Mouse (Mus musculus) spleen, embryonic (tissue): ENCODE data around the gene Spaca3.

Source experiments
- CTCF ChIA-PET: fragments of 350-600 bp; sonication (Branson Sonifier 250); formaldehyde crosslinking; loops from one replicate; lab custom pipeline; 2022; lab: Charles Lee

The Spaca3 gene

DNA sequence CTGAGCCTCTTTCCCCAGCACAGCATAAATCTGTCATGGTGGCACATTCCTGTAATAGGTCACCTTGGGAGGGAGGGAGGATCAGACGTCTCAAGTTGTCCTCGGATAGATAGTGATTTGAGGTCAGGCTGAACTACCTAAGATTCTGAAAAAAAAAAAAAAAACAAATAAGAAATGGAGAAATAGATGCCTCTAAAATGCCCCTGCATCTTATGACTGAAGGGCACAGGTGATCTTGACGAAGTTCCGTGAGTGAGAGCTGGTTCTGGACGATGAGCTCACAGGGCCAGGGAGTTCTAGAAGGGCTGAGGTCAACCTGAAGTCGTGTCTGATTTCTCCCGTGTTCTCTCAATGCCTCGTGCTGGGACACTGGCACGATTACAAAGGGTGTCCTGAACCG, at the start of gene Spaca3:
Gene Spaca3 (plus strand): TSS at position 301 of the 400 bp plus-strand sequence.
- CTCF ChIA-PET = no interaction called here

DNA sequence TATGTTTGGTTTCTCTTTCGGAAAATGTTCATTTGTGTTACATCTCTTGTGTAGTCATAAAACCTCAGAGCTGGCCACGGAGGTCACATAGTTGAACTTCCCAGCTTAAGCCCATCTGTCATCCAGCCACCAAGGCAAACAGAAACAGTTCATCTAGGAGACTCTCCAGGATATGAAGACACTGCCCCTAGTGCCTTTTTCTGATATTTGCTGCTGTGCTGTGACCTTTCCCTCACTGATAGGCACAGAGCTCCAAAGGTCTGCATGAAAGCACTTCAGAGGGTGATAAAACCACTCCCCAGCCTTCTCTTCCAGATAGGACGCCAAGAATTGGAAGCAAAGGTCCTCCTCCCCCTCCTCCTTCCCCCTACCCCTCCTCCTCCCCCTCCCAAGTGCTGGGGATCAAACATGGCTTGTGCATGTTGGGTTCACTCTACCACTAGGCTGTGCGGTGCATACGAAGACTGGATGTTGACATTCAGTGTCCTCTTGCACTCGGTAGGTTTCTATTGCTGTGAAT, 49.6 kb upstream of the Spaca3 start:
- CTCF ChIA-PET = no interaction called here

DNA sequence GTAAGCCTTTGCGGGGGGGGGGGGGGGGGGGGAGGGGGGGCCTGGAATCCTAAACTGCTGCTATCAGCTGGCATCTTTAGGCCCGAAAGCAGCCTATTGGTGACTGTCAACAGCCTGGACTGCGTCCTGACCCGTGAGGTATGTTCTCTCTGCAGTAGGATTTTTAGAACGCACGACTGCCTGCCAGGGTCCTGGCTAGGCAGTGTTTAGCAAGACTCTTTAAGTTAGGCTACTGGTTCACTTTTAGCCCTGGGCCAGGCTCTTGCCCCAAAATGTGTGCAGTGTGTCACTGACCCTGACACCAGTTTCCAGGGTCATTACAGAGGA, 48.5 kb upstream of the Spaca3 start:
- CTCF ChIA-PET = no interaction called here

DNA sequence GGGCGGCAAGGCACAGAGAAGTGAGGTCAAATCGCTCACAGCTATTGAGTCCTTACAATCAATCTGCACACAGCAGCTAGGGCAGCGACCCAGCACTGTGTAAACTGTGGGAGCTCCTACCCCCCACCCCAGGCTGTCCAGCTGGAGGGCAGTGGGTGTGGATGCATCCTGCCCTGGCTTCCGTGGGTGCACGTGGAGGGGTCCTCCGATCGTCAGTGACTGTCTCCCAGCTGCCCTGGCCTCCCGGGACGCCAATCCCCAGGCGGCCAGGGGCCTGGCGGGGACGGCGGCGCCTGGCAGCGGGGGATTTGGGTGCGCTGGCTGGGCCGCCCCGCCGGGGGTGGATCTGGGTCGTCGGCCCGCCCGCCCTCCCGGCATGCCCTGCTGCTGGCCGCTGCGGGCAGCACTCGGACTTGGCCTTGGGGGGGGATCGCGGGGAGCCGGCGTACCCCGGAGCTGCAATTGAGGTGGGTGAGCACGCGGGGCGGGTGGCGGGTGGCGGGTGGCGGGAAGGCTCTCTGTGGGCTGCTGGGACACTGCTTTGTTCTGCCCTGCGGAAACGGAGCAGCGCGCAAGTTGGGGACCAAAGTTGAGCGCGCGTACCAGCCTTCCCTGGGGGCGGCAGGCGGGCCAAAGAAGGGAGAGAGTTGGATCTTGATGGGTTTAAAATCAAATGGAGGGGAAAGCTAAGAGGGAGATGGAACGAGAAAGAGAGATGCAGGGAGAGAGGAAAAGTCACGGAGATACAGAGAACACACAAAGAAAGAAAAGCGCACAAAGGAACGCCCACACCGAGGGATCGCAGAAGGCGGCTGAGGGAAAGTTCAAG, 48.0 kb upstream of the Spaca3 start, which contains the start of gene Tmem98:
Gene Tmem98 (plus strand): TSS at position 183 of the 829 bp plus-strand sequence.
- CTCF ChIA-PET = no interaction called here

DNA sequence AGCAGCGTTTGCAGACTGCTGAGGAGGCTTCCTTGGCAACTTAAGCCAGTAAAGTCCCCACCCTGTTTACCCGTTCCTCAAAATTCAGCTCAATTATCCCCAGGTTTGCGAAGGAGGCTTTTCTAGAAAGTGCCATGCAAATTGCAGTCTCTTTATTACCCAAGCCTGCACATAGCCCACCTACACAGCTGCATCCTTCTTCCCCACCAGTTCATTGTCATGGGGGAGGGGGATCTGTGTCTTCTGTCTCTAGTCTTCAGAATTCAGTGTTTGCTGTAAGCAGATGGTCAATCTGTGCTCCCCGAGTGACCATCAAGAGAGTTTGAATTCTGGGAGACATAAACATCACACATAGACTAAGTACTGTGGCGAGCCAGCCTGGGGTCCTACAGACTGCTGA, 47.0 kb upstream of the Spaca3 start:
- CTCF ChIA-PET = no interaction called here

DNA sequence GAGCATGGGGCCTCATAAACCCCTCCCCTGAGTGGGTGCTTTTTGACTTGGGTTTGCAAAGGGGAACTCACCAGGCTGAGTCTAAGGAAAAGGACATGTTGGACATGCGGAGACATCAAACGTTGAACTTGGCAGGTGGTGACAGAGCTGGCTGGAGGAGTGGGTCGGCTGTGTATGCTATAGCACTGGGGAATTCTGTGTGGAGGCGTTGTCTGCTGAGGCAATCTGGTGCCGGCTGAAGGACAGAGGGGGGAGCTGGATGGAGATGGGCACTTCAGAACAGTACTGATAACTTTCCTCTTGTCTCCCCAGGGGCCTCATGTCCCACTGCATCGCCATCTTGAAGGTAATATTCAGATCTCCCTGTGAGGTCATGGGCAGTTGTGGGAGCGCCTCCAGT, 42.8 kb upstream of the Spaca3 start:
- CTCF ChIA-PET = interaction anchor here (0.6 kb wide), 1 partner anchor 9 kb away, joined by 3 read pairs; no protein-coding TSS in a partner anchor

DNA sequence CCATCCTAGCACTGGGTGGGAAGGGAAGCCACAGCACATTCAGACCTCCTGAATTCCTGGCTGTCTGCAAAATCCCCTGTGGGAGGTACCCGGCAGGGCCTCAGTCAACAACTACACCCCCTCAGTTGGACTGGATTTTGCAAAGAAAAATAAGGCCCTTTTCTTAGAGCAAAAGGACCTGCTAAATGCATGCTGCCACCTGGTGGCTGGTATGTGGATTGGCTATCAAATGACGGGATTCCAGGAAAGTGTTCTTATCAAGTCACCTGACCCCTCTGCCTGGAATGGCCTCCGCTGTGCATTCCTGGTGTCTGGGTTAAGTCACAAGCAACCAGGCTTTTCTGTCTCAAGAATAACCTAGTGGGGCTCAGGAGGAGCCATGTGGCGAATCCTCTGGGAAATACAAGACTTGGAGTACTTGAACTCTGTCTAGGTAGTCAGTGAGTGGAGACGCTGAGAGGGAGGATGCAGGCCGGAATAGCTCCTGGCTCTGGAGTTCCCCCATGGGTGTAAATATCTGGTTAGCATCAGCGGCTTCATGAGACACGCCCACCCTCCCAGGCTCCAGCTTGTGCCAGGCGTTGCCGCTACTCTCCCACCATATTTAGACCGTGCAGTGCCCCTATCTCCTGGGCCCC, 40.0 kb upstream of the Spaca3 start:
- CTCF ChIA-PET = interaction anchor here (2.4 kb wide), 1 partner anchor 123 kb away, joined by 6 read pairs; no protein-coding TSS in a partner anchor

DNA sequence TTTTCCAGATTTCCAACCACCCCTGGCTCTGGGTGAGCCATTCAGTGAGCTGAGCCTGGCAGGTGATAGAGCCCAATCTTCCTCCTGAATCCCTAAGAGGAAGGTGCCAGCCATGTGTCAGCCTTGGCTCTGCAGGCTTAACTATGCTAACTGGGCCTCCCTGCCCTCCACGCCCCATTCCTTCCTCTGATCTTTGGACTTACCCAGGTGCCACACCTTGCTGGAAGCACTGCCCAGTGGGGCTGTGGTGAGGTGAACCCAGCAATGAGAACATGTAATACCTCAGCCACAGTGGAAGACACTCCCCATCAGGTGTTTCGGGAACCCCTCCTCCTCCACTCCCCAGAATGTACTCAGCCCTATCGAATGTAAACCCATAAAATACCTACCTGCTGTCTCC, 38.1 kb upstream of the Spaca3 start:
- CTCF ChIA-PET = interaction anchor here (0.7 kb wide), 1 partner anchor 345 kb away, joined by 10 read pairs; no protein-coding TSS in a partner anchor

DNA sequence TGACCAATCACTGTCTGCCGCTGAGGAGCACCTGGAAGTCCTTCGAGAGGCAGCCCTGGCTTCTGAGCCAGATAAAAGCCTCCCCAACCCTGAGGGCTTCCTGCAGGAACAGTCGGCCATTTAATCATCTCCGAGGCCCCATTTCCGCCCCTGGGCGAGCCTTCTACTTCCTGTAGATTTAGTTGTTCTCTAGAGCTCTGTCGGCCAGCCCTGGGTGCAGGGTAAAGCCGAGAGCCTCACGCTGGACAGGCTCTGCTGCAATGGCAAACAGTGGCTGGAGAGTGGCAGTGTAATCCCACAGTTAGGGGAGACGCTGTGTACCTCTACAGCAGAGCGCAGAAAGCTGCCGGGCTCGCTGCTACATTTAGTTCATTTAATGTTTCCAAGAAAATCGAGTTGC, 36.9 kb upstream of the Spaca3 start:
- CTCF ChIA-PET = interaction anchor here (0.6 kb wide), 1 partner anchor 74 kb away, joined by 5 read pairs; no protein-coding TSS in a partner anchor

DNA sequence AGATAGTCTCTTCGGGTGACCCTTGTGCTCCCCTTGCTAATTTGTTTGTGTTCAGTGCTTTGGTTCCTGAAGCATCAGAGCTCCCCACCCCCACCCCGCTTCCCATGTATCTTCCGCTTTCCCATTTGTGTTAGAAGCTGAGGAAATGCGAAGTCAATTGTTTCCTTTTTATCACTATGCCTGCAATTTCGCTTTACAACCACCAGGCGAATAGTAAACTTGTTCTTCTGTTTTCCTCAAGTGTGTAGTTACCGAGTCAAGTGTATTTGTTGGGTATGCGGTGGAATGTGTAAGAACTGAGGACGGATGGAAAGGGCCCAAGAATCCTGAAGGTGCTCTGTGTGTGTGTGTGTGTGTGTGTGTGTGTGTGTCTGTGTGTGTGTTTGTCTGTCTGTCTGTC, 36.4 kb upstream of the Spaca3 start:
- CTCF ChIA-PET = interaction anchor here (0.6 kb wide), 1 partner anchor 74 kb away, joined by 5 read pairs; no protein-coding TSS in a partner anchor

DNA sequence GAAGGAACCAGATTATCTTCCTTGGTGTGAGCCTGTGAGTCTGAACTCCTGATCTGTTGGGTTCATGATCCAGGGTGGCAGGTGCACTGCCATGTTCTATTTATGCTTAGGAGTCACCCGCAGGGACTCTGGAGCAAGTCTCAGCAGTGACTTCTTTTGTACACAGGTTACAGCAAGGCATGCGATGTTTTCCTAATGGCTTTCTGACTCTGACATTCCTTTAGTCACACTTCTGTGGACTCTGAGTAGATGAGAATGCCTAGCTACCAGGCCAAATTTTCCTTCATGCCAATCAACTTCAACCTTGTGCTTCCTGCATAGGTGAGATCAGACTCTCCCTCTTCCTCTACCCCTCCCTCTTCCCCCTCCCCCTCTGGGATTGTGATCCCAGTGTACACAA, 22.8 kb upstream of the Spaca3 start:
- CTCF ChIA-PET = interaction anchor here (0.7 kb wide), 1 partner anchor 406 kb away, joined by 5 read pairs; no protein-coding TSS in a partner anchor

DNA sequence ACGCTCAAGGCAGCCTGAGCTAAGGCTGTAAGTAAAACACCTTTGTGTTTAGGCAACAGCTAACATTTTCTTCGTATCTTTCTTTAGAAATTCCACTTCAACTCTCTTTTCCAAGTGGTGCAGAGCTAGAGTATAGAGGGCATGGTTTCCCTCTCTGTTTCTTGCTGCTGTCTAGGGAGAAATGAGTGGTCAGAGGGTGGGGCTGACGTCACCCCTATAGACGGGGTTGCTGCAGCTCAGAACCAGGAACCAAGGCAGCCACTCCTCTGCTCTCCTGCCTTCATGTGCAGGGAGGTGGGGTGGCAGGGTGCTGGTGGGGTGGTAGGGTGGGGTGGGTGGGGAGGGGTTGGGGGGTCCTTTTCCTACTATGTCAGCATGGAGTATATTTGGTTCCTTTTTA, 22.3 kb upstream of the Spaca3 start:
- CTCF ChIA-PET = interaction anchor here (0.7 kb wide), 1 partner anchor 406 kb away, joined by 5 read pairs; no protein-coding TSS in a partner anchor

DNA sequence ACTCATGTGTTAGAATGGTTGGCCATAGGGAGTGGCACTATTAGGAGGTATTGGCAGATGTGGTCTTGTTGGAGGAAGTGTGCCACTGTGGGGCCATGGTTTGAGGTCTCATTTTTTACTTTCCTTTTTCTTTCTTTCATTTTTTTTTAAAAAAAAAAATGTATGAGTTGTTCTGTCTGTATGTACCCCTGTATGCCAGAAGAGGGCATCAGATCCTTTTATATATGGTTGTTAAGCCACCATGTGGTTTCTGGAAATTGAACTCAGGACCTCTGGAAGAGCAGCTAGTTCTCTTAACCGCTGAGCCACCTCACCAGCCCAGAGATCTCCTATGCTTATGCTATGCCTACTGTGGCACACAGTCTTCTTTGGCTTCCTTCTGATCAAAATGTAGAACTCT, 19.4 kb upstream of the Spaca3 start:
- CTCF ChIA-PET = interaction anchor here (0.6 to 0.7 kb wide), 2 partner anchors 665 to 798 kb away, joined by 3 read pairs; no protein-coding TSS in a partner anchor

DNA sequence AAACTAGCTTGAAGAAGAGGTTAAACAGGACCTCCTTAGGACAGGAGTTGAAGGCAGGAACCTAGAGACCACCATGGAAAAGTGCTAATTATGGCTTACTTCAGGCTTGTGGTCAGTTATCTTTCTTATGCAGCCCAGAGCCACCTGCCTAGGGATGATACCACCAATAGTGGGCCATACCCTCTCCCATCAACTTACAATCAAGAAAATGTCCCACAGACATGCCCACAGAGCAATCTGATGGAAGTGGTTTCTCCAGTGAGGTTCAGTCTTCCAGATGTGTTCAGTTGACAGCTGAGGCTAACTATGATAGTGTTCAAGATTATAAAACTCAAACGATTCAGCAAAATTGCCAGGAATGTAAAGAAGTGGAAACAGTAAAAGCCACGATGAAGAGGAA, 14.7 kb upstream of the Spaca3 start:
- CTCF ChIA-PET = no interaction called here

DNA sequence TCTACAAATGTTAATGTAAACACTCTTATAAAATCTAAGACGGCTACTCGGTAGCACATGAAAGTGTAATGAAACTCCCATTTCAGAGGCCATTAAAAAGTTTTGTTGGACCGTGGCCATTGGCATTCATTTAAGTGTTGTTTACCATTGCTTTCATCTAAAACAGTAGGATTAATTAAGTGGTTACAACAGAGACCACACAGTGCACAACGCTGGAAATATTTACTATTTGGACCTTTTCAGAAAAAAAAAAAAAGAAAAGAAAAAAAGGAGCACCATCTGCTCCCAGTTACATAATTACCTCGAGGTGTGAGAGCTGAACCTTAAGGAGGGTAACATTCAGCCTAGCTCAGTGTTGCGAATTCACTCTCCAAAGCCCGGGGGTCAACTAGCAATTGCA, 12.7 kb upstream of the Spaca3 start:
- CTCF ChIA-PET = no interaction called here

DNA sequence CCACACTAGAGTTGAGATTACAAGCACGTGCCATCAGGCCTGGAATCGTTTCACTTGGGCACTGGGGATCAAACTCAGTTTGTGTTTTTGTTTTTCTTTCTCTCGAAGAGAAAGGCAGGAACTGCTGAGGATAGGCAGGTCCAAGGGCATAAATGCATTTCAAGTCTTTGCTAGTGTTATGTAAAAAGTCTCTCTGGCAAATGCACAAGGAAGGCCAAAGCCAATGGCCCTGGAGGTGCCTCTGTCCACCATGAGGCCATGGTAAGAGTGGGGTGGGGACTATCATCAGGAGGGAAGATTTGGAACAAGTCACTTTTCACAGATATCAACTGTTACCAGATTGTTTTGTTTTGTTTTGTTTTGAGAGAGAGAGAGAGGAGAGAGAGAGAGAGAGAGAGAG, 12.1 kb upstream of the Spaca3 start:
- CTCF ChIA-PET = no interaction called here

DNA sequence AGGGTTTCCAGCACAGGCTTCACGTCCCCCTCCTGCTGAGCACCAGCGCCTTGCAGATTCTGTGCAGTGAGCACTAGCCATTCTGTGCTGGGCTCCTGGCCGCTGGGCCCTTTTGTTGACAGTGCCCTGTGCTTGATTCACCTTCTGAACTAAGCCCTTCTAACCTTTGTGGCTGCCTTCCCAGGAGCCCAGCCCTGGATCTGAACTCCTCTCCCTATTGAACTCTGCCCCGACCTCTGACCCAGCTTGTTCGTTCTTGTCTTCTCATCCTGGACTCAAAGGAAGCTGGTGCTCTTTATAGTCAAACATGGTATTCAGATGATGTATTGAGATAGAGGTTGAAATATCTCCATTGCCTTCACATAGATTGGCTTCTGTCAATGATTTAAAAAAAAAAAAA, 10.0 kb upstream of the Spaca3 start:
- CTCF ChIA-PET = no interaction called here

DNA sequence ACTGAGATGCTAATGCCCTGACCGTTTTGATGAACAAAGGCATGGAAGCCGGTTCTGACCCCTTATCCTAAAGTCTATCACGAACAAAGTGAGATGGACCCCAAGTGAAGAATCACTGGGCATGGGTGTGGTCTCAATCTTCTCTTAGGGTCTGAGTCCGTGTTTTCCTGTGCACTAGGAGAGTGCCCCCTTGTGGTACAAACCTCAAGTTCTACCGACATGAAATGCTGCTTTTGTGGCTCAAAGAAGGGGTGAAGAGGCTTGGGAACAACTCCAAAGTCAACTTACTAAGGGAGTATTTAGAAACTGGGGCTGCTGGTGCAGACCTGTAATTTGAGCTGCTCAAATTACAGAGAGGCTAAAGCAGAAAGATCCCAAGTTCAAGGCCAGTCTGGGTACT, 6.3 kb upstream of the Spaca3 start:
- CTCF ChIA-PET = no interaction called here

DNA sequence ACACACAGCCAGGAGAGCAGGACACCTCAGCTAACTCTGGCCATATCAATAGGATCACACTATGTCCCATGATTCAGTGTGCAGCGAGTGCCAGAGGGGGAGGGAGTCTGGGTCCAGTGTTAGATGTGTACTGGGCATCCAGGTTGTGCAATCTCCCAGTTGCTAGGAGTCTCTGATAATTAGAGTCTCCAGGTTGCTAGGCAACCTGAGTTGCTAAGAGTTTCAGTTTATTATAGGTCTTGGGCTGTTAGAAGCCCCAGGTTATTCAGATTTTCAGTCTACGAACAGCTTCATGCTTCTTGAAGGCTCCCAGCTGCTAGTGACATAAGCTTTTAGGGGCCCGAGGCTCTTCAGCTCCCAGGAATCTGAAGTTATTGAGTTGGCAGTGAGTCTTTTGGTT, 5.2 kb upstream of the Spaca3 start:
- CTCF ChIA-PET = no interaction called here

DNA sequence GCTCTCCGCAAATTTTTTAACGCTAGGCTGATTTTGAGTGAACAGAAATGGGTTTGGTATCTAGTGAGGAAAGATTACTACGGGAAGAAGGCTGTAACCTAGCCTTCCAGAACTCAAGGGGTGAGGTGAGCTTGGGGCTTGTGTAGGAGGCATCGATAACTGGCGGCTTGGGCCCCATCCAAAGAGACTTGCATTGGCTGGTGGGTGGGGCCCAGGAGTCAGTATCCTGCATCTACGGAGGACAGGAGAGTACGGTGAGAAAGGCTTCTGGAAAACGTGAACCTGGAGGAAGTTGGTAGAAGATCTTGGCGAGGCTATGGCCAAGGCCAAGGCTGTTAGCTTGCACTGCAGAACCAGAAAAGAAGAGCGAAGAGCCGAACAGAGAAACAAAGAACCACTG, 3.7 kb upstream of the Spaca3 start:
- CTCF ChIA-PET = no interaction called here

DNA sequence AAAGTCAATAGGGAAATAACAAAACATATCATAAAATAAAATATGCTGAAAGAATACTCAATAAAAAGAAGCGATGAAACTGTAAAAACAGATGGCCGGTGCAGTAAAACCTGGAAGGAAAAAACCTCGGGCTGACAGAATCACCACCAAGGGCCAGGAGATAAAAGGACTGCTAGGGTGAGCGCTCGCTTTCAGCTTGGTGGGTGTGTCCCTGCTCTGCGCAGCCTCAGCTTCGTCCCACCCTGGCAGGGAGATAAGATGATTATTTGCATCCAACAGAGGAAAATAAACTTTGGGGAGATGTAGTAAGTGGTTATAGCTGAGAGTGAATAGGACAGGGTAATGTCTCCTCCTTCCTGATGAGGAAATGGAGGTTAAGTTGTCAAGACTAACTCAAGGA, 3.3 kb upstream of the Spaca3 start:
- CTCF ChIA-PET = no interaction called here

DNA sequence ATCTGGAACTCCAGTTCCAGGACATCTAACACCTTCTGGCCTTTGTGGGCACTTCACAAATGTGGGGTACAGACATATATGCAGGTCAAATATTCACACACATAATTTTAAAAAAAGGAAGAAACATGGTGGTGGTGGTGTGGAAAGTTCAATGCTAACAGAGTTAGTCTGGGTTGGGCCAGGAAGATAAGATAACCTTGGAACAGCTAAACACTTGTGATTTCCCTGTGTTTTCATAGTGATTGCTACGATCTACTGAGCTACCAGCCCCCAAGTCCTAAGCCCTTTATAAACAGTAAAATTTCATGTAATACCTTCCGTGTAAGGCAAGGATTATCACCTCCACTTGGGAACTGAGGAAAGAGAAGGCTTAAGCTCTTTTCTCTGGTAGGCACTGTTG, 1.3 kb upstream of the Spaca3 start:
- CTCF ChIA-PET = no interaction called here

DNA sequence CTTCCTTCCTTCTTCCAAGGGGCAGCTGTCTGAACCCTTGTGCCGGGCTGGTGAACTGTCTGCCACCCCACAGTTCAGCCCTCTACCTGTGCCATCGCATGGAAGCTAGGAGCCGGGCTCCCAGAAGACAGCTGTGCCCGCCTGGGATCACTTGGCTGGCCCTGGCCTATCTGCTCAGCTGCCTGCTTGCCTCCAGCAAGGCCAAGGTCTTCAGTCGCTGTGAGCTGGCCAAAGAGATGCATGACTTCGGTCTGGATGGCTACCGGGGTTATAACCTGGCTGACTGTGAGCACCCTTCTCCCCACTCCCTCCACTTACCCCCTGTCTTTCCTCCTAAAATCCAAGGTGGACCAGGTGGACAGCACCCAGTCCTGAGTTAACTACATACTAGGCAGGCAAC, 4.8 kb downstream of the Spaca3 start:
- CTCF ChIA-PET = no interaction called here
